Mouse (Mus musculus) MEL (cell line): ENCODE data around the gene Snupn.

Source experiments
- CHD1 ChIP-seq: IDR thresholded peaks from 2 replicates; pipeline ENCODE4 v1.6.1; 2012; ENCODE audit warnings: low read depth, mild to moderate bottlenecking, inconsistent platforms, low read length, improper control_type of control experiment
- EP300 ChIP-seq, 2 experiments: IDR thresholded peaks; 2 replicates each; pipeline ENCODE4 v1.6.1; 2011; ENCODE audit warnings: improper control_type of control experiment in 2 of 2, low read length in 2 of 2, low read depth in 1 of 2, mild to moderate bottlenecking in 1 of 2
- MAFK ChIP-seq: IDR thresholded peaks from 2 replicates; pipeline ENCODE4 v1.6.1; 2011; ENCODE audit warnings: low read depth, mild to moderate bottlenecking, low read length, improper control_type of control experiment, borderline replicate concordance
- RAD21 ChIP-seq: IDR thresholded peaks from 2 replicates; pipeline ENCODE4 v1.6.1; 2011; ENCODE audit warnings: mild to moderate bottlenecking, low read depth, low read length, improper control_type of control experiment
- TAL1 ChIP-seq: IDR thresholded peaks from 2 replicates; pipeline ENCODE4 v1.6.1; 2012; ENCODE audit warnings: mild to moderate bottlenecking, inconsistent platforms, low read length, moderate library complexity, mixed read lengths

- TF ChIP-seq MAFK (no peak), CHD1 (0 out of 2 replicates have a peak, but pooled peaks have one; percentile 27), RAD21 (no peak), EP300 (IDR thresholded peaks at IDR 0.05; ENCODE audit: low read depth in 1 of 2, low read length in 2 of 2) (no peak), TAL1 (no peak)
Measured at GRCm38 (mm10) chr9:56927191-56928012, 23.3 kb upstream of the Snupn start.
